Mouse (Mus musculus): Measurements from ENCODE around the gene Ly6g6d. TPM values are rescaled to one million over a fixed set of nuclear protein-coding genes. Genes with fewer than 3 reads are reported as not detected.
"Not testable (repeated sequence)": the region's sequence is repeated elsewhere in the genome, so short reads cannot be mapped to it uniquely, and the experiment has no call there.

Gene Ly6g6d
- 1 to 10 TPM in 1 of 2 experiments, under 1 TPM in 1; 0.69 to 1.9 TPM for total RNA-seq (2021)

DNA sequence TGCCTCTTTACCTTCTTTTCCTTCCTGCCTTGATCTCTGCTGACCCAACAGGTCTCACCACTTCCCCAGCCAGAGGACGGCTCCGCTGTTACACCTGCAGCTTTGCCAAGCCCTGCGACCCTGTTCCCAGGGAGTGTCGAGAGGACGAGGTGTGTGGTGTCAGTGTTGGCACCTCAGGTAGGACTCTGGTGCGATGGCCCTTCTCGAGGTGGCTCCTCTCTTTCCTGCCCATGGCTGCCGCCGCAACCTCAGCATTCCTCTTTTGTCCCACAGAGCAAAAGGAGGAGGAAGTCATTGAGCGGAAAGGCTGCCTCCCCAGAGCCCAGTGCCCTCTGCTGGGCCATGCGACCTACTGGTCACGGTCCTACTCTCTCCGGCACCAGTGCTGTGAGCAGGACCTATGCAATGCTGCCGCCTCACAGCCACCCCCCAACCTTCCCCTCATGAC lies at the start of gene Ly6g6d:
Gene Ly6g6d (minus strand): TSS at position 280 of the 448 bp plus-strand sequence.
- intact Hi-C loops (cut with DNase I): no loop called here
- no peak for DNase-seq (ENCODE audit: low spot score in 2 of 2)

DNA sequence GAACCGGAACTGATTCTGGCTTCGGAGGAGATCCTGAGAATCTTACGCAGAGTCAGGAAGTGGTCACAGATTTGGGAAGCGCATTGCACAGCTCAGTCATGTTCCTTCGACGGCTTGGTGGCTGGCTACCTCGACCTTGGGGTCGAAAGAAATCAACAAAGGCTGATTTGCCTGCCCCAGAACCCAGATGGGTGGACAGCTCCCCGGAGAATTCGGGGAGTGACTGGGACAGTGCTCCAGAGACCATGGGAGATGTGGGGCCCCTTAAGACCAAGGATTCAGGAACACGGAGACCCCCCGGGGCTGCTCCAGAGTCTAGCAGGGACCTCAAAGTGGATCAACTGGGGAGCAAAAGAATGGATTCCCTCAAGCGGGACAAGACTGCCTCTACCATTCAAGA lies 49.2 kb upstream of the Ly6g6d start:
- no peak for DNase-seq (ENCODE audit: low spot score in 2 of 2)
- intact Hi-C loops (cut with DNase I): no loop called here

DNA sequence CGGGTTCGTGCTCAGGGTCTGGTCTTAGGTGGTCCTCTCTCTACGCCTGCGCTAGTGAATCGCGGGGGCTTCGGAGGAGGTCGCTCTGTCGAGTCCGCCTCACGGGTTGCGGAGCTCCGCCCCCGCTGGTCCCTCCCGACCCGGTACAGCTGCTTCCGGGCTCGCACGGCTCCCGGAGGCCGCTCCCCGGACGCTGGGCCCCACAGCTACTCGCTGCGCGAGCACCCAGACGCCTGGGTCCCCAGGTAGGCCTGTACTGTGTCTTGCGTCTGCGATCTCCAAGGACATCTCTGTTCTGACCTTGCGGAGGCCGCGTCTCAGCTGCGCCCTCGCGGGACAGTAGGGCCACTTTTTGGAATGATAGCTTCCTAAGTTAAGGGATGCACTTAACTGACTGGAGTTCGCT lies 48.3 kb upstream of the Ly6g6d start, which contains the start of gene D17H6S53E:
Gene D17H6S53E (plus strand): TSS at position 168 of the 406 bp plus-strand sequence.
- DNase-seq (ENCODE audit: low spot score in 2 of 2): peak; percentile 74 to 80
- intact Hi-C loops (cut with DNase I): no loop called here

DNA sequence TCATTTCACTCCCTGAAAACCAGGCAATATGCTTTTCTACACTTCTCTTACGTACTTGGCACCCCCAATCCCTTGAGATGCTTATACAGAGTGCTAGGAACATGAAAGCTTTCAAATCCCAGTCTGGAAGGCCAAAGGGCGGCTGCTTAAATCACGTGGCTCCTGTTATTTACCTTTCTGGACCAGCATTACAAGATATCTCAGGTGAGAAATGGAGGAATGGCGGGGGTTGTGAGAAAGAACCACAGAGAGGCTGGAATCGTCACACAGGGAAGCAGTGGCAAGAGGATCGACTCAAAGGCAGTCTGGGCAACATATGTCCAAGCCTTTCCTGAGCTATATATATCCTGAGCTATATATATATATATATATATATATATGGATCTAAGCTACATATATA lies 47.7 kb upstream of the Ly6g6d start:
- intact Hi-C loops (cut with DNase I): no loop called here
- DNase-seq (ENCODE audit: low spot score in 2 of 2): peak in 1 of 2 experiments; percentile 28

DNA sequence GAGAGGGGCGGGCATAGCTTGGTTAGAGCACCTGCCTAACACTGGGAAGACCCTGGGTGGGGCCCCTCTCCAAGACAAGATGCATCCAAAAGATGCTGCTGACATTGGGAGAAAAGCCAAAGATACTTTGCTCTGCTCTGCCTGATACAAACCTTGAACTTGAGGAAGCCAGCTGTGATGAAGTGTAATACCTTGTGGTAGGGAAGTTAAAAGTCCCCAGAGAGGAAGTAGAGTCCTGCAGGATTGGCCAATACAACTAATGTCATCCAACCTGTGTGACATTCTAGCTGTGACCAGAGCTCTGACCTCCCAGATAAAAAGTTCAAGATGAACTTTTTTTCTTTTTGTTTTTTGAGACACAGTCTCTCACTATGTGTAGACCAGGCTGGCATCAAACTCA lies 47.2 kb upstream of the Ly6g6d start:
- DNase-seq (ENCODE audit: low spot score in 2 of 2): no peak
- intact Hi-C loops (cut with DNase I): no loop called here

DNA sequence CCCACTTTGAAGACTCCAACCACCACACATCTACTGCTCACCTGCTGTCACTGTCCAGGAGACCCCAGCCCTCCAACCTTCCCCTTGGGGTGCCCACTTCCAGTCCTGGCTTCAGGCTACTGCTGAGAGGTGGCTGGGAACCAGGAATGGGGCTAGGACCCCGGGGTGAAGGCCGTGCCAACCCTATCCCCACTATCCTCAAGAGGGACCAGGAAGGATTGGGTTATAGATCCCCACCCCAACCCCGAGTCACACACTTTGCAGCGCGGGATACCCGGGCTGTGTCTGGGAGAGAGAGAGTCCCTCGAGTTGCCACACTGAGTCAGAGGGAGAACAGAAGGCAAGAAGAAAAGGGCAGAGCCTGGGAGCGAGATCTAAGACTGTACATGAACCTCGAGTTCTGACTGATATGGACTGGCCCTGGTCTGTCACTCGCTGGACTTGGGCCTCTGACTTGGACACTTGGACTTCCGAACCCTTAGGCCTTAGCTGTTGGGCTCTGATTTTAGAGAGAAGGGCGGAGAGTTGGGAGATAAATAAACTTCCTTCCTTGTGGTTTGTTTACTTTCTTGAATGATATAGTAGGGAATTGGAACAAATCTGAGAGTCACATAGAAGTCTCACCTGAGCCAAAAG lies 46.5 kb upstream of the Ly6g6d start:
- intact Hi-C loops (cut with DNase I): loop anchor here (5.0 kb wide), 1 partner anchor 227 kb away; the partner anchor contains the start of genes C2 and Ehmt2
- DNase-seq (ENCODE audit: low spot score in 2 of 2): not testable (repeated sequence)

DNA sequence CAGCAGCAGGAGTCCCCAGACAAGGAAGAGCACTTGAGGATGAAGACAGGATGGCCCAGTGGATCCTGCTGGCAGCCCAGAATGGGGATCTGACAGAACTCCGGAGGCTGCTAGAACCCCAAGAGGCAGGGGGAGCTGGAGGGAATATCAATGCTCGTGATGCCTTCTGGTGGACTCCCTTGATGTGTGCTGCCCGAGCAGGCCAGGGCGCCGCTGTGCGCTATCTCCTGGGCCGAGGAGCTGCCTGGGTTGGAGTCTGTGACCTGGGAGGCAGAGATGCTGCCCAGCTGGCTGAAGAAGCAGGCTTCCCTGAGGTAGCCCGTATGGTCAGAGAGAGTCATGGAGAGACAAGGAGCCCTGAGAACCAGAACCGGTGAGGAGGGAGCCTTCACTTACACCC lies 45.4 kb upstream of the Ly6g6d start:
- intact Hi-C loops (cut with DNase I): loop anchor here (5.0 kb wide), 1 partner anchor 226 kb away; the partner anchor contains the start of genes C2 and Ehmt2
- DNase-seq (ENCODE audit: low spot score in 2 of 2): not testable (repeated sequence)

DNA sequence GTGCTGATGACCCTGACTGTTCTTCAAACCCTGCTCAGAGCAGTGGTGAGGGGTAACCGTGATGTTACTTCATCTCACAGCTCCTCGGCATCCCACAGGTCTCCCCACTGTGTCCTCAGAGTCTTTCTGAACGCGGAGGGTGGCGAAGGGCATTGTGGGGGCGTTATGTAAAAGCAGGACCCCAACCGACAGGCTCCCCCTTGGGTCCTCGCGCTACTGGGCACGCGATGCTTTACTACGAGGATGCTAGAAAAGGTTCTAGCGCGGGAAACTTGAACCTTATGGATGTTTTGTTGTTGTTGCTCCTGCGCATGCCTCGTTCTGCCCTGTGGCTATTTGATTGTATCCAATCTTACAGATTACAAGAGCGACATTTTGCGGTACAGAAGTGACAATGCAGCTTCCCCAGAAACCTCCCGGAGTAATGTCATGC lies 44.0 kb upstream of the Ly6g6d start, which contains the start of gene Csnk2b:
Gene Csnk2b (minus strand): TSS at position 183 of the 433 bp plus-strand sequence.
- intact Hi-C loops (cut with DNase I): loop anchor here (1.0 to 5.0 kb wide), 2 partner anchors 114 to 225 kb away; partner anchors contain the start of genes C2 and Ehmt2
- peak; percentile 77 to 81 for DNase-seq (ENCODE audit: low spot score in 2 of 2)

DNA sequence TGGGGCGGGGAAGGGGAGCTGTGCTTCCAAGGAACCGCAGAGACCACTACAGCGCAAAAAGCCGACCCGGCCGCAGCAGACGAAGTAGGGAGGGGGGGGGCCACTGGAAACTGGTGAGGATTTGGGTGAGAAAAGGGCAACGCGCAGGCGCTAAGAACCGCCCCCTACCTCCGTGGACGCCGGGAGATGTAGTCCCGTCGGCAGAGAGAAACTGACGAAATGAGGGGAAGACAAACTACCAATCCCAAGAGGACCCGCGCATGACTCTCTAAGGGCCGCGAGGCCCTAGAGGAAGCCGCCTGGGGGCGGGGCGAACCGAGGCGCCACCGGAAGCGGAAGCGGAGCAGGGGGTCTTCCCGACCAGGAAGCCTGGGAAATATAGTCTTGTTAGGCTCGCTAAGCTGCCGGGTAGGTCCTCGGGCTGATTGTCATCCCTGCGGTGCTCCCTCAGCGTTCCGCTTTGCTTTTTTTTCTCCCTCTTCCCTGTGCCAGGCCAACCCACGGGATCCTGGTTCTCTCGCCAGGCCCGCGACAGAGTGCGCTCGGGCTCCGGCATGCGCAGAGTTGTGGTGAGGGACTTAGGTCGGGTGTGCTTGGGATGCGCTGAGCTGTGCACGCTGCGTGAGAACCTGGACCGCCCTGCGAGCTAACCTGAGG lies 43.4 kb upstream of the Ly6g6d start, which contains the start of gene Gpank1:
Gene Gpank1 (plus strand): TSS at position 313 of the 657 bp plus-strand sequence.
- intact Hi-C loops (cut with DNase I): loop anchor here (1.0 to 5.0 kb wide), 2 partner anchors 115 to 224 kb away; partner anchors contain the start of genes C2 and Ehmt2
- DNase-seq (ENCODE audit: low spot score in 2 of 2): peak; percentile 97 to 100

DNA sequence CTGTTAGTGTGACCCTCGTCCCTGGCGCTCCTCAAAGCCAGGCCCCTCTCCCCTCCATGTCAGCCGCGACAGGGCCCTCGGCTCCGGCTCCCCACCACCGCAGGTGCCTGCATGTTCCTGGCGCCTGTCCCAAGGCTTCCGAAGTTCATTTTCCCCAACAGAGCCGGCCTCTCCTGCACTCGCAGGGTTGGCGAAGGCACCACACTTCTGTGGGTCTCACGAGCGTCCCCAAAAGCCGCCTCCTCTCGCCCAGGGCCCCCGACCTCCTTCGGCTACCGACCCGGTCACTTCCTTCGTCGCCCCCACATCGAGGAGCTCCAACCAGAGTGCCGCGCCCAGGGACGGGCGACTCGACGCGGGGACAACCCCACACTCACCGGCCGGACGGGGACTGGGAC lies 42.9 kb upstream of the Ly6g6d start:
- intact Hi-C loops (cut with DNase I): loop anchor here (1.0 to 5.0 kb wide), 2 partner anchors 116 to 223 kb away; partner anchors contain the start of genes C2 and Ehmt2
- DNase-seq (ENCODE audit: low spot score in 2 of 2): peak in 1 of 2 experiments; percentile 31

DNA sequence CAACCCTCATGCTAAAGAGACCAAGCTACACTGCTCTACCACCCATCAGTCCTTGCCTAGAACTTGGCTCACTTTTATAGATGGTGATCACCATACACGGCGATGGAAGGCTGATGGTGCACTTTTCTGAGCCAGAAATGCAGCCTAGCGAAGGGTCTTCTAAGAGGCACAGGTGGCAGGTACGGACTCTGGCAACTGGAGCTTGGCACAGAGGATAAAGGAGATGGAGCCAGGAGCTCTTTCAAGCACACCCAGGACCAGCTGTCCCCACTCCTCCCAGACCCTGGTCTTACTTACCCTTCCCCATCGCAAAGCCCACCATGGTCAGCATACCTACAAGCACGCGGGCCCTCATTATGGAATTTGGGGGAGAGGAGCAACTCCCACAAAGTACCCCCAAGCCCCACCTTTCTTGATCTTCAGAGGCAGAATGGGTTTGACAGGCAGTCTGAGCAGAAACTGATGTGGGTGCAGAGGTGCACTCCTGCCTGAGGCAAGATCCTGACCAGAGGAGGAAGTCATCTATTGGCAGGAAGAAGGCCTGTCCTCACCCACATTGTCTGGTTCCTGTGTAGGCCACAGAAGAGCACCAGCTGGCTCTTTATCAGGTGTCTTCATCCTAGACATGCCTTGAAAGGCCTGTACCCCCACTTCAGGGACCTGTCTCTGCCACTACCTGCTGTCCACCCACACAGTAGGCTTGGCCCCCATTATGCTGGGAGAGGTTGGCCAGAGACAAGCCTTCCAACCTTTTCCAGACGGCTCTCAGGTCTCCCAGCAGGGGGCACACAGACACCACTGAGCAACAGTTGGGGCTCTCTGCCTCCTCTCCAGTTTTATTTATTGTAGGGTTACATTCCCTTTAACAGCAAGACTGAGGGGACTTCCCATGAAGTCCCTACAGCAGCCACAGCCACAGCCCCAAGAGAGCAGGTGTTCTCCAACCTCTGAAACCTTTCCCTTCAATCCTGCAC lies 37.5 kb upstream of the Ly6g6d start, which contains the start of gene Ly6g5b:
Gene Ly6g5b (minus strand): TSS at position 383 of the 974 bp plus-strand sequence.
- no peak for DNase-seq (ENCODE audit: low spot score in 2 of 2)
- intact Hi-C loops (cut with DNase I): no loop called here

DNA sequence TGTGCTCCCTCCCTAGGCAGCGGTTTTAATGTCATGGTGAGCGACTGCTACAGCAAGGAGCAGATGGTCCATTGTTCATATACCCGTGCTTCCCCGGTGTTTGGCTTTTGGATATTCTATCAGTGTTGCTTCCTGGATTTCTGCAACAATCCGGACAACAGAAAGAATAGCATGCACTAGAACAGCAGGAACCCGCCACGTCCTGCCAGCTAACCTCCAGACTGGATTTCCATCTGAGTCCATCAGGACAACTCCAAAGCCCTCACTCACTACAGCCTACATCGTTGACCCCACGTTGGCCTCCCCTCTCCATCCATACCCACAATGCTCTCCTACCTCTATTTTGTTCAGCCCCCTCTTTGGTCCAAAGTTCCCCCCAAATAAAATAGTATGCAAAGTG lies 33.9 kb upstream of the Ly6g6d start:
- no peak for DNase-seq (ENCODE audit: low spot score in 2 of 2)
- intact Hi-C loops (cut with DNase I): no loop called here

DNA sequence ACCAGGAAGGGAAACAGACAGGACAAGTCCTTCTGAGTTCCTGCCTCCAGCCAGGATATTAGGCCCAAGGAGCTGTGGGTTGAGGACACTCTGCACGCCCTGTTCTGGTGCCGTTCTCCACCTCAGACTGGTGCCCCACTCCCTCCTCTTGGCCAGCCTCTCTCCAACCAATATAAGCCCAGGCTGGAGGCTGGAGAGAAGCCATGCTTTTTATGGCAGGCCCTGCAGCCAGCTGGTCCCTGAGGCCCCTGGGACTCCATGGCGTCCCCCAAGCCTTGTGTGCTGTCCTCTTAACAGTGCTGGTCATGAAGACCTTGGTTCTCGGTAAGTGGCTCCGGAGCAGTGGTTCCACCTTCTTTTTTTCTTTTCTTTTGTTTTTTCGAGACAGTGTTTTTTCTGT lies 30.2 kb upstream of the Ly6g6d start, which contains the start of gene Ly6g5c:
Gene Ly6g5c (plus strand): TSS at position 183 of the 400 bp plus-strand sequence.
- intact Hi-C loops (cut with DNase I): no loop called here

DNA sequence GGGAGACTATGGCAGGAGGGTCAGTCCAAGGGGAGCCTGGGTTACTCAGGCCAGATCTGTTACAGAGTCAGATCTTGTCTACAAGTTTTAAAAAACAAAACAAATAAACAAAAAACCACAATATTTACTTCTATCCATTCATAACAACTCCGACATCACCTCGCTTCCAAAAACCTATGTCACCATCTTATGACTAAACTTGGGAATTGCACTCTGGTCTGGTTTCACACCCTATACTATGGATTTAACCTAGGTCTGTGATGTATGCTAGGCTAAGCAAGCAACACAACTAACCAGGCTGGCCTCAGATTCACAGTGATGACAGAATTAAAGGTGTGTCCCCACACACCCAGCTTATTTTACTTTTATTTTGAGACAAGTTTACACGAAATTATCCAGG lies 28.7 kb upstream of the Ly6g6d start:
- no peak for DNase-seq (ENCODE audit: low spot score in 2 of 2)
- intact Hi-C loops (cut with DNase I): loop anchor here (1.0 kb wide), 1 partner anchor 85 kb away; no protein-coding TSS in a partner anchor

More for the DNA sequence above, 30.2 kb upstream of the Ly6g6d start, which contains the start of gene Ly6g5c:
- DNase-seq (ENCODE audit: low spot score in 2 of 2): no peak

DNA sequence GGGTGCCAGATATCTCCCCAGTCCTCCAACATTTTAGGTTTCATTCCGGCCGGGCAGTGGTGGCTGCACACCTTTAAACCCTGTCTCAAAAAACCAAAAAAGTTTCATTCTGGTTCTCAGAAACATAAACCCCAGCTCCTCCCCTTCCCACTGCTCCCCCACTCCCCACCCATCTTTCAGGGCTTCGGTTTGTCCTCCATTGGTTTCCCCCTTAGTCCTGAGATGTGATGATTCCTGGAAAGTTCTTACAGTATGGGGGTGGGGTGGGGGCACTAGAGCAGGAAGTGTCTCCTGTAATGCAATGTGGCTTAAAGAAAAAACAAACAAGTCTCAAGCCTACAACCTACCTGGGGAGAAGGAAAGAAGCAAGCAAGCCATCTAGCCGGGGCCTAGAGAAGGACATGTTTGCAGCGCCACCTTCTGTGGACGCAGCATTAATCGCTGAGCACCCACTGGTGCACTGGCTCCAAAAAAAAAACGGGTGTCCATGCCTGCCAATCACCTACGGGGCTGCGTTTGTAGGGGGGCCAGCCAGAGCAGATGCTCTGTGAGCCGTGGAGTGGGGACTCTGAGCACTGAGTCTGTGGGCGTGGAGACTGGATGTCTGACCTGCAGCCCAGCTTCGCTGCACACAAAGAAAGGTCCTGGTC lies 28.0 kb upstream of the Ly6g6d start:
- intact Hi-C loops (cut with DNase I): loop anchor here (1.0 kb wide), 1 partner anchor 85 kb away; no protein-coding TSS in a partner anchor
- peak in 1 of 2 experiments; percentile 40 for DNase-seq (ENCODE audit: low spot score in 2 of 2)

DNA sequence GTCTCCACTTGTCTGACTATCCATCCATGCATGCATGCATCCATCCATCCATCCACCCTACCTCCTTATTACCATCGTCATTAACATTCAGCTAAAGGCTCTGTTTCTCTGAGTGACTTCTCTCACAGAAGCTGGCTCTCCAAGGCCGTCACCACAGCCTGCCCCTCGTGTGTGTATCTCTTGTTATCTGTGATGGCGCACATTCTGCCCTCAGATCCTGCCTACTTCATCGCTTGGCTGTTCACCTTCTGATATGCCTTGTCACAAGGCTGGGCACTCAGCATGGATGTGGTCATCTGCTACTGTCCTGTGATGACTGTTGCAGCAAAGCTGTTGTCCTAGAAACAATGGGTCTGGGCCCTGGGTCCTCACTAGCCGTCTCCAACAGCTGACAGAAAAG lies 26.9 kb upstream of the Ly6g6d start:
- intact Hi-C loops (cut with DNase I): no loop called here
- DNase-seq (ENCODE audit: low spot score in 2 of 2): no peak

DNA sequence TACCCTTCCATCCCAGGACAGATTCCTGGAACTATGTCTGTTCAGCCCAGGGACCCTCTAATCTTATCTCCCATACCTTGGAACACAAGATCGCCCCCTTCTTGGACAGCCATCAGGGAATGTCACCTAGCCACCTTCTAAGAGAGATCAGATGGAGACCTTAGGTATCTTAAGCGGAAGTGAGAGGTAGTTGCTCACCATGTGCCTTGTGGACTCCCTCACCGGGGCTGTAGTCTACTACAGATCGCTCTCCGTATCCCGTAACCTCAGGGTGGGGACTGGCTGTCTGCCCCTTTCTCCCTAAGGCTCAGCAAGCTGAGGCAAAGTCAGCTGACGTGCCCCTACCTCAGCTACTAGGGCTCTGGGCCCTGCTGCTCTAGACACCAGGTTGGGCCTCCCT lies 26.2 kb upstream of the Ly6g6d start:
- intact Hi-C loops (cut with DNase I): no loop called here
- no peak for DNase-seq (ENCODE audit: low spot score in 2 of 2)

DNA sequence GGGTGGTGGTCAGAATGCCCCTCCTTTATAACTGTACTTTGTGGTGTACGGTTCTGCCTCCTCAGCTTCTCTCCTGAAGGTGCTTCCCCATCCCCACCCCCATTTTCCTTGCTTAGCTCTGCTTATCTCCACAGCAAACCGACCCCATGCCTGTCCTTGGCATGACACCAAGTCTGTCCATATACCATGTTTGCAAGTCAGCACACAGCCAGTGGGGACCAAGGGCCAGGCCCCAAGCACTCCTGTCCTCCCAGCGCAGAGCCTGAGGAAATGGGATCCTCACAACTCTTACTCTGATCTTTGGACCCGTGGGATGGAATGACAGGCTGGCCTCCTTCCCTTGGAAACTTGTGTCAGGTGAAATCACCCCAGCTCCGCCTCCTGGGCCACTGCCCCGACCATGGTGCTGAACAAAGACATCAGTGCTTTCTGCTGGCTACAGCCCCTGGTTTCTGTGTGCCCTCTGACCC lies 25.4 kb upstream of the Ly6g6d start:
- intact Hi-C loops (cut with DNase I): no loop called here

More for the DNA sequence above, 25.4 kb upstream of the Ly6g6d start:
- no peak for DNase-seq (ENCODE audit: low spot score in 2 of 2)

Measured in left cerebral cortex, postnatal 25 days (tissue).